Mouse (Mus musculus) heart, embryonic 10.5 days (tissue): ENCODE data around the gene Spg7. TPM values are rescaled to one million over a fixed set of nuclear protein-coding genes. Genes with fewer than 3 reads are reported as not detected.
A peak's percentile ranks its signal among the peaks of the same experiment; 100 is the strongest.

Experiments
- DNase-seq: peaks from one replicate; pipeline ENCODE4 v3.0.0-alpha.2; 2017; ENCODE audit warnings: low spot score
- H3K27ac ChIP-seq: fragments of 300-500 bp; sonication (generic); 2 replicates; pipeline ENCODE4 v1.5.1; 2016; ENCODE audit warnings: mild to moderate bottlenecking
- H3K27me3 ChIP-seq: fragments of 300-500 bp; sonication (generic); 2 replicates; pipeline ENCODE4 v1.6.1; 2016; ENCODE audit warnings: mild to moderate bottlenecking; ENCODE audit not compliant: poor library complexity, insufficient read depth, severe bottlenecking
- H3K36me3 ChIP-seq: fragments of 300-500 bp; sonication (generic); 2 replicates; pipeline ENCODE4 v1.6.1; 2016; ENCODE audit warnings: mild to moderate bottlenecking, moderate library complexity
- H3K4me1 ChIP-seq: fragments of 300-500 bp; sonication (generic); 2 replicates; pipeline ENCODE4 v1.6.1; 2016; ENCODE audit warnings: mild to moderate bottlenecking
- H3K4me3 ChIP-seq: fragments of 300-500 bp; sonication (generic); 2 replicates; pipeline ENCODE4 v1.5.1; 2016; ENCODE audit warnings: mild to moderate bottlenecking, moderate library complexity
- H3K9me3 ChIP-seq: fragments of 300-500 bp; sonication (generic); 2 replicates; pipeline ENCODE4 v1.6.1; 2016; ENCODE audit warnings: mild to moderate bottlenecking, moderate library complexity
- WGBS: fragments of 180-500 bp; shearing (Covaris S2); methylation state at CpG from one replicate; pipeline ENCODE4 v1.1.7; 2016; 5-methylcytosine and 5-hydroxymethylcytosine counted together
- polyA plus RNA-seq: library from polyadenylated mRNA; unstranded; fragments of >200 nt; fragmentation: Nextera tagmentation; extraction: Ambion mirVana; gene quantifications from 2 replicates; pipeline ENCODE4 v1.2.1, GENCODE M21; 2016

The Spg7 gene
- polyA plus RNA-seq, 1 experiment from 2014 or later, result 57.4 TPM

DNA sequence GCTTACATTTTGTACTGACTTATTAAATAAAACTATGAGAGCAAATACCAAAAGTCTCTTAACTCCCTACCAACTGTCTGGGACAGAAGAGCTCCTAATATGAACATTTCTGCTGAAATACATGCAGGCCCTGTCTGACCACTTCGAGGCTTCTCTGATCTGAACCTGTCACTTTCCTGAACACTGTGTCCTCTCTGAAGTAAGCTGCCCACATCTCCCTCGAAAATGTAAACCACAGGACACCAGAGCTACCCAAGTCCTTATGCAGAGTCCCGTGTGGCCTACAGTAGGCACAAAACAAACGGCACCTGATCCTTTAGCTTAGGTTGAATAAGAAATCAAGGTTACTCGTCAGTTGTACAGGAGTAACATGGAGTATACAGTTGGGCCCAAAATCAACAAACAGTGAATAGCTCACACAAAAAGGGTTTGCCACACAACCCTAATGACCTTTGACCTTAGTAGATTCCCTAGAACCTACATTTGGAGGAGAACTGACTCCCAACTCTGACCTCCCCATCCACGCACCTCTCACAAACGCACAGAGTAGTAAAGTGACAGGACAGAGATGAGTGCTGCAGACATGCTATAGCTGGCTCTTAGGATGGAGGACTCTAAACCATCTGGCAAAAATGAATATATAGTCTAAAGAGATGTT is 31.3 kb upstream of the Spg7 start:
- no peak for DNase-seq
- Histone ChIP-seq H3K9me3 (no peaks in the 10 kb centered on the region), H3K27ac (no peak overlapping the region), H3K4me1 (peaks cover 19% of the 10 kb centered on the region), H3K27me3 (no peaks in the 10 kb centered on the region), H3K4me3 (no peak overlapping the region), H3K36me3 (0 out of 2 replicates have a peak, but pooled peaks cover 4% of the 10 kb centered on the region)
- 88% methylated on average over 7 of the region's 7 CpGs for WGBS

DNA sequence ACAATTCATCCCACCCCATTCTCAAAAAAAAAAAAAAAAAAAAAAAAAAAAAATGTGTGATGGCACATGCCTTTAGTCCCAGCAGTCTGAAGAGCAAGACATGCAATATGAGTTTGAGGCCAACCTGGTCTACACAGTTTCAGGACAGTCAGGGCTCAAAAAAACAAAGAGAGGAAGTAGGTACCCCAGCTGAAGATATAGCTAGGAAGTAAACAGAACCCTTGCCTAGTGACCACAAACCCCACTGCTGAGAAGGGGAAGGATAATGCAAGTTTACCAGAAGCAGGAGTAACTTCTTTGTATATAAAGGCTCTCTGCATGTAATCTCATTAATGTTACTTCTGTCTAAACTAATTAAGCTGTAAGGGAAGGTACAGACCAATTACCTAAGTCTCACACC is 30.0 kb upstream of the Spg7 start:
- Histone ChIP-seq H3K9me3 (no peaks in the 10 kb centered on the region), H3K27me3 (no peaks in the 10 kb centered on the region), H3K4me1 (peaks cover 28% of the 10 kb centered on the region), H3K27ac (no peak overlapping the region), H3K36me3 (0 out of 2 replicates have a peak, but pooled peaks cover 4% of the 10 kb centered on the region), H3K4me3 (no peak overlapping the region)
- DNase-seq, result no peak

DNA sequence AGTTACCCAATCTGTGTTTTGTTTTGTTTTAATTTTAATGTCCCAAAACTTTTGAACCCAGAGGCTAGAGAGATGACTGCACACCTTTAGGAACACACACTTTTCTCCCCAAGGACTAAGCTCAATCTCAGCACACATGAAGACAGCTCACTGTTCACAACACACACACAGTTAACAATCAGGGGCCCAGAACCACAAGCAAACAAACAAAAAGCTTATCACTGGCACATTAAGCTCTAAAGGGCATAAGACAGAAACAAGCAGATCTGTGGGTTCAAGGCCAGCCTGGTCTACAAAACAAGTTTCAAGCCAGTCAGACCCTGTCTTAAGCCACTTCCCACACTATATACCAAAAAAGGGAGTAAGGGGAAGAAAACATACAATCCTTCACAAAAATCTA is 29.3 kb upstream of the Spg7 start:
- Histone ChIP-seq H3K36me3 (no peaks in the 10 kb centered on the region), H3K4me1 (peaks cover 30% of the 10 kb centered on the region)

DNA sequence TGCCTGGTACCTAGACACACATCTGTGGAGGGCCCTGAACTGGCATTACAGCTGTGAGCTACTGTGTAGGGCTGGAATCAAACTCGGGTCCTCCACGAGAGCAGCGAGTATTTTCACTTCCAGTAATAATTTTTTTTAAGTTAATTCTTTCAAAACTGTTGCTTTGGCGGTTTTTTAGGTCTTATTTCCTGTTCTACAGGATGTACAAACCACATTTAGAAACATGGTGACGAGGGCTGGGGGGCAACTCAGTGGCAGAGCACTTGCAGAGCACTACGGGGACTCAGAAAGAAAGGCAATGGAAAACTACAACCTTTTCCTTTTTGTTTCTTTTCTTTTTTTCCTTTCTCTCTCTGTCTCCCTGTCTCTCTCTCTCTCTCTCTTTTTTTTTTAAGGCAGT is 28.6 kb upstream of the Spg7 start:
- WGBS, result 78% methylated on average over 6 of the region's 6 CpGs
- peaks cover 33% of the 10 kb centered on the region for H3K4me1 ChIP-seq
- no peak overlapping the region for H3K4me3 ChIP-seq
- H3K36me3 ChIP-seq, result no peaks in the 10 kb centered on the region
- no peak for DNase-seq
- no peaks in the 10 kb centered on the region for H3K27me3 ChIP-seq
- H3K9me3 ChIP-seq, result no peaks in the 10 kb centered on the region
- H3K27ac ChIP-seq, result no peak overlapping the region

More for the DNA sequence above, 29.3 kb upstream of the Spg7 start:
- H3K27ac ChIP-seq, result no peak overlapping the region
- DNase-seq, result no peak
- H3K9me3 ChIP-seq, result no peaks in the 10 kb centered on the region
- no peaks in the 10 kb centered on the region for H3K27me3 ChIP-seq
- no peak overlapping the region for H3K4me3 ChIP-seq

DNA sequence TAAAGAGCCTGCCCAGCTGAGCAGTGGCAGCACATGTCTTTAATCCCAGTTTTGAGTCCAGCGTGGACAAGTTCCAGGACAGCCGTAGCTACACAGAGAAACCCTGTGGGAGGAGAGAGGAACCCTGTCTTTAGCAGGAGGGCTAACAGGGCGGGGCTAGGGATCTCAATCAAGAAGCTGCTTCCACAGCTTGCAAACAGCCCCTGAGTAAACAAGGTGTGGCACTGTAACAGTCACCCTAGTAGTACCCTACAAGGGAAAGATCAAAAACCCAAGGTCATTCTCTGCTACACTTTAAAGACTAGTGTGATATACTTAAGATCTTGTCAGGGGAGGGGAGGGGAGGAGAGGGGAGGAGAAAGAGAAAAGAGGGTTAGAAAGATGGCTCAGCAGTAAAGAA is 25.8 kb upstream of the Spg7 start:
- DNase-seq, result no peak
- Histone ChIP-seq H3K4me1 (peaks cover 45% of the 10 kb centered on the region), H3K36me3 (no peaks in the 10 kb centered on the region), H3K4me3 (no peak overlapping the region), H3K27me3 (no peaks in the 10 kb centered on the region), H3K9me3 (no peaks in the 10 kb centered on the region), H3K27ac (peak overlapping the region; percentile 22; the same call in 1 of the 2 replicates)
- whole genome bisulfite sequencing, result 60% methylated on average over 3 of the region's 3 CpGs

DNA sequence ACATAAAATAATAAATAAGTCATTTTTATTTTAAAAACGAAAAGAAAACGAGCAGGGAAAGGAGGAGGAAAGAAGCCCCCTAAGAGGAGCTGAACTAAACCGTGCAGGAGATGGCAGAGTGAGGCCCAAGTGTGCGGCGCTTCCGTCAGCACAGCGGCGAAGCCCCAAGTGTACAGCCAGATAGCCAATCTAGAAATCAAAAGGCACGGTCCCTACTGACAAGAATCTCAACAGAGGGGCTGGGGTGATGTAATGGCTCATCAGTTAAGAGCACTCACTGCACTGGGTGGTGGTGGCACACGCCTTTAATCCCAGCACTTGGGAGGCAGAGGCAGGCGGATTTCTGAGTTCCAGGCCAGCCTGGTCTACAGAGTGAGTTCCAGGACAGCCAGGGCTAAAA is 25.3 kb upstream of the Spg7 start:
- no peaks in the 10 kb centered on the region for H3K27me3 ChIP-seq
- H3K27ac ChIP-seq, result 0 out of 2 replicates have a peak overlapping the region, but pooled peaks have one; percentile 22
- WGBS, result 75% methylated on average over 11 of the region's 11 CpGs
- H3K4me3 ChIP-seq, result no peak overlapping the region
- no peaks in the 10 kb centered on the region for H3K36me3 ChIP-seq
- no peak for DNase-seq
- H3K4me1 ChIP-seq, result peaks cover 44% of the 10 kb centered on the region
- H3K9me3 ChIP-seq, result no peaks in the 10 kb centered on the region

DNA sequence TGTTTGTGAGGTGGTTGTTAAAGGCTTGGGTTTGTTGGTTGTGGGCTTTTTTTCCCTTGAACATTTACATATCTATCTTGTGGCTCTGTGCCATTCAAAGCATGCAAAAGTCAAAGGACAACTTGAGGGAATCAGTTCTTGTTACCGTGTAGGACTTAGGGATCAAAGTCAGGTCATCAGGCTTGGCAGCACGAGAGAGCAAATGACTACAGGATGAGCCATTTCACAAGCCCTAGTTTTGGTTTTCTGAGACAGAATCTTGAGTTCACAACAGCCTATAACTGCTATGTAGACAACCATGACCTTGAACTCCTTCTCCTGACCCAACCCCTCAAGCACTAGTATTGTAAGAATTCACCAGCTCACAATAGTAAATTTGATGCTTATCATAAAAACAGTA is 24.4 kb upstream of the Spg7 start:
- 60% methylated on average over 2 of the region's 2 CpGs for WGBS
- H3K4me1 ChIP-seq, result peaks cover 47% of the 10 kb centered on the region
- H3K27me3 ChIP-seq, result no peaks in the 10 kb centered on the region

DNA sequence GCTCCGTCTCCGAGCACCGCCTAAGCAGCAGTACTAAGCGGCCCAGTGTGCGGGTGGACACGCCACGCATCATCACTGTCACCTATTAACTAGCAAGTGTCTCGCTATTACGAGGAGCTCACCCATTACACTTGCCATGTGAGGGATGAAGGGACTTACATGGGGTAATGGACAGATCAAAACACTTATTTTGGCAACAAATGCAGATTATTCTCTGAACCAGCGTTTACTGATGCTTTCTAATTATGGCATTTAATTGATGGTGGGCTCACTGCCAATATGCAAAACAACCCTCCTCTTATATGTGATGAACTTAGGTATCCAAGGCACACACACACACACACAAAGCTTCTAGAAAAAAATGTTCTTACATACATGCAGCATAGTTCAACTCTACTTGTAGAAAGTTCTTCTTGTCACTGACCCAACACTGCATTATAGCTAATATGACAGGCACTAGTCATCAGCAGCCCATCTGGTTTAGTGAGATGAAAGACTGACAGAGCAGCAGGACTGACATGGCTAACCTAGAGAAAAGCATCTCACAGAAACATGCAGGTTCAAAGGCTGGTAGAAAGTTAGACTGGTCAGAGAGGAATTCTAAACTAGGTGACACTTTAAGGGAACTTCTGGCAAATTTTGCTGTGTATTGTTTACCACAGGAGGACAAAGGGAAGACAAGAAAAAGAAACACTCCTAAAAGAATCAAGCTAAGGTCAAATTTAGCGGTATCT is 23.2 kb upstream of the Spg7 start:
- DNase-seq, result no peak
- Histone ChIP-seq H3K27ac (peak overlapping the region; percentile 56; the same call in 1 of the 2 replicates), H3K36me3 (0 out of 2 replicates have a peak, but pooled peaks cover under 1% of the 10 kb centered on the region), H3K4me3 (peak overlapping the region; percentile 100; the same call in 1 of the 2 replicates), H3K27me3 (no peaks in the 10 kb centered on the region), H3K4me1 (peaks cover 44% of the 10 kb centered on the region), H3K9me3 (no peaks in the 10 kb centered on the region)
- WGBS, result 83% methylated on average over 11 of the region's 11 CpGs

More for the DNA sequence above, 24.4 kb upstream of the Spg7 start:
- Histone ChIP-seq H3K27ac (no peak overlapping the region), H3K4me3 (no peak overlapping the region), H3K36me3 (no peaks in the 10 kb centered on the region), H3K9me3 (no peaks in the 10 kb centered on the region)
- no peak for DNase-seq

DNA sequence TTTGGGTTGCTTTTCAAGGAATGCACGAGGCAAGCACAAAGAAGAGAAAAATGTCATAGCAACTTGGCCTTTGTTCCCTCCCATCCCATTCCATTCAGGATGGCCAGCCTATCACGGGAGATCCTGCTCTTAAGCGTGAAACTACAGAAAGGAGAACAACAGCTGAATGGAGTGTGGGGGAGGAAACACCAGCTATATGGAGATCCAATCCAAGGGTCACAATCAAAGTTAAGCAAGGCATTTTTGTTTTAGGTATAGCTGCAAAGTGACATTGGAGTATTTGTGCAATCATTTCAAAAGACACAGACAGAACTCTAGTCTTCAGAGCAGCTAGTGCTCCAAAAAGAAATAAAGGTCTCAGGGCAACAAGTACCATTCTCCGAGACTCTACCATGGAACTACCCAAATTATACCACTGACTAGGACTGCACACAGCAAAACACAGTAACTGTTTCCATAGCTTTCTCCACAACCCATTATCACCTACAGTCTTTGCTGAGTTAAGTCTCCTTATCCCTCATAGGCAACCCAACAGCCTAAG is 22.6 kb upstream of the Spg7 start:
- Histone ChIP-seq H3K27ac (peak overlapping the region; percentile 100; the same call in 1 of the 2 replicates), H3K4me1 (peaks cover 44% of the 10 kb centered on the region), H3K9me3 (no peaks in the 10 kb centered on the region), H3K27me3 (no peaks in the 10 kb centered on the region), H3K4me3 (peak overlapping the region; percentile 100), H3K36me3 (0 out of 2 replicates have a peak, but pooled peaks cover 3% of the 10 kb centered on the region)
- no peak for DNase-seq
- WGBS, result 17% methylated on average over 4 of the region's 4 CpGs

DNA sequence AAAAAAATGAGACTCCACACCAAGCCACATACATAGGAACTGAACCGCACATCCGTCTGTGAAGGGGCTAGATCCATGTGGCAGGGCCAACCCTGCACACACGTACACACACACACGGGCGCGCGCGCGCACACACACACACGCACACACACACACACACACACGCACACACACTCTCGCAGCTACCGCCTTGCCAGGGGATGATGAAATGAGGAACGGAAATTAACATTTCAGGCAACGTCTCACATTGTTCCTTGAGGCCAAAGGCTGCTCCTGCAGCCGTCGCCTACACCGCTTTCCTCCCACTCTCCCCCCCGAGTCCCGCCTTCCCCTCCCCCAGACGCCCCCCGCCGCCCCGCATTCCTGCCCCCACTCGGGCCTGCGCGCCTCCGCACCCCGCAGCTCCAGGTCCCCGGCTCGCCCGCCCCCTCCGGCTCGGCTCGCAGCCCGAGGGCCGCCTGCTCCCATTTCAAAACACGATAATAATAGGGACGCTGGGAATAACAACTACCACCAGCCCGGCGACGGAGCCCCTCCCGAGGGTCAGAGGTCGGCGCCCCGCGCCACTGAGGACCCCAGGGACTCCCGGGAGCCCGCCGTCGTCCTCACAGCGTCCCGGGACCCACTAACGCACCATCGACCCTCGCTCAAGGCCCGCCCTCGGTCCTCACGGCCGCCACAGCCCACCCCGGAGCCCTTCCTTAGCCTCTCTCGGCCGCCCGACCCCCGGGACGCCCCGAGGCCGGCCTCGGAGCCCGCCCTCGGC is 21.6 kb upstream of the Spg7 start:
- DNase-seq, result peak; percentile 86
- Histone ChIP-seq H3K36me3 (0 out of 2 replicates have a peak, but pooled peaks cover 6% of the 10 kb centered on the region), H3K27ac (peak overlapping the region; percentile 100), H3K4me3 (peak overlapping the region; percentile 100), H3K4me1 (peaks cover 43% of the 10 kb centered on the region), H3K9me3 (no peaks in the 10 kb centered on the region), H3K27me3 (no peaks in the 10 kb centered on the region)
- 1% methylated on average over 71 of the region's 71 CpGs for WGBS

DNA sequence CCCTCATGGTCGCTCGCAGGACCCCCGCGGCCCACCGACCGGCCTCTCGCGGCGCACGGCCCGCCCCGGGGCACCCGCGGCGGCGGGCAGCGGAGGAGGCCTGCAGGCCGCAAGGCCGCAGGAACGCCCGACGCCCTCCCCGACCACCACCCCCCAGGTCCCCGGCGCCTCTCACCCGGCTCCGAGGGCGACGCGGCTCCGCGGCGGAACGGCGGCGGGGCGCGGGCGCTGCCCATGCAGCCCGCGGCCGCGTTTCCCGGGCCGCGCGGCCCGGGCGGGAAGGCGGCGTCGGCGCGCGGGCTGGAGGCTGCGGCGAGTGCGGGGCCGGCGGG is 21.0 kb upstream of the Spg7 start:
- 2% methylated on average over 60 of the region's 60 CpGs for WGBS
- Histone ChIP-seq H3K36me3 (0 out of 2 replicates have a peak, but pooled peaks cover 6% of the 10 kb centered on the region), H3K27me3 (no peaks in the 10 kb centered on the region), H3K4me3 (peak overlapping the region; percentile 100), H3K9me3 (no peaks in the 10 kb centered on the region), H3K27ac (peak overlapping the region; percentile 100), H3K4me1 (peaks cover 40% of the 10 kb centered on the region)
- no peak for DNase-seq

DNA sequence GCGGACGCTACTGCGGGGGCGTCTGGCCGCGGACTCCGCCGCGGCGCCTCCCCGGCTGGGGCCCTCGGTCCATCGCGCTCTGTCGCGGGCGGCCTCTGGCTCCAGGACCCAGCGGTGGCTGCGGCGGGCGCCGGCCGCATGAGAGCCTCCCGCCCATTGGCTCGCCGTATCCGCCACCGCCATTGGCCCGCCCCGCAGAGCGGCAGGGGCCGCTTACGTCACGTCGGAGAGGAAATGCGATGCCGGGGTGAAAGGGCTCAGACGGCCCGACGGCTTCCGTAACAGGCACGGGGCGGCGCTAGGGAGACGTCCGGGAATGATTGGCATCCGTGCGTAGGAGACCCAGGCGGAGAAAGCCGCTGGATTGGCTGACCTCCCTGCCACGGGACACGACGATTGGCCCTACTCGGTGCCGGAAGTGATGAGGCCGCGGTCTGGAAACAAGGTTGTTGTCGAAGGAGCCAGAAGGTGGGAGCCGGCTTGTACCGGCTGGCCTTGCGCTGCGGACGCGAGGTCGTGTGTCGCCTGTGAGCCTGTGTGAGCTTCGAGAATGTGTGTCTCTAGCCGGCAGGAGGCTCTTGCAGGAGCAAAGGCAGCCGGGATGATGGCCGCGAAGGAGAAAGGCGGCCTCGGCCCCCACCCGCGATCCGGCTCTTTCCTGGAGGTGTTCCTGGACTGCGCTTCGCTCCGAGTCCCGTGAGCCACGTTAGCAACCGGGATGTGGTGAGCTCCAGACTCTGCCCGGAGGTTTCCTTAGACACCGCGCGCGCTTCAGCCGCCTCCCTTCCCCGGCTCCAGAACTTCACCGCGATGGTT is 20.4 kb upstream of the Spg7 start, which contains the start of gene Ankrd11:
Gene Ankrd11 (minus strand): TSS at position 120 of the 816 bp plus-strand sequence.
- H3K9me3 ChIP-seq, result no peaks in the 10 kb centered on the region
- H3K27me3 ChIP-seq, result no peaks in the 10 kb centered on the region
- DNase-seq, result peak; percentile 100
- 2% methylated on average over 91 of the region's 91 CpGs for WGBS
- H3K27ac ChIP-seq, result peak within 1 kb of the TSS; percentile 100
- peak within 1 kb of the TSS; percentile 100 for H3K4me3 ChIP-seq
- H3K4me1 ChIP-seq, result peaks cover 33% of the 10 kb centered on the region
- 0 out of 2 replicates have a peak, but pooled peaks cover 6% of the 10 kb centered on the region for H3K36me3 ChIP-seq
